Mouse (Mus musculus): ENCODE results near the gene S100a5. TPM values are rescaled to one million over a fixed set of nuclear protein-coding genes. Genes with fewer than 3 reads are reported as not detected.
A peak's percentile ranks its signal among the peaks of the same experiment; 100 is the strongest.

S100a5 gene
- polyA plus RNA-seq, 1 experiment = not detected

GRCm38 (mm10) chr3:90581141-90581540 is 27.2 kb upstream of the S100a5 start:
- Histone ChIP-seq H3K4me3 (ENCODE audit: low read depth, low read length) (no peak overlapping the region), H3K36me3 (ENCODE audit: control insufficient read depth, insufficient read depth, low read length, poor library complexity, severe bottlenecking) (no peaks in the 10 kb centered on the region), H3K9me3 (replicated peaks; ENCODE audit: control insufficient read depth, insufficient read depth, low read length, poor library complexity, severe bottlenecking) (no peaks in the 10 kb centered on the region), H3K9ac (ENCODE audit: low read depth, poor library complexity, severe bottlenecking) (no peak overlapping the region), H3K4me1 (ENCODE audit: control insufficient read depth, insufficient read depth, low read length) (no peaks in the 10 kb centered on the region), H3K27me3 (ENCODE audit: control insufficient read depth, insufficient read depth, low read length, poor library complexity, severe bottlenecking) (no peaks in the 10 kb centered on the region), H3K27ac (ENCODE audit: insufficient read depth, low read length) (no peak overlapping the region)
- TF ChIP-seq CTCF (IDR thresholded peaks at IDR 0.05; ENCODE audit: low read depth, low read length) = no peak
- TF ChIP-seq POLR2A (IDR thresholded peaks at IDR 0.05; ENCODE audit: insufficient read depth, low read length) = no peak
- TF ChIP-seq EP300 (IDR thresholded peaks at IDR 0.05; ENCODE audit: insufficient read depth, low read depth, low read length) = no peak

GRCm38 (mm10) chr3:90582156-90582555 is 26.2 kb upstream of the S100a5 start:
- H3K4me3 ChIP-seq (ENCODE audit: low read depth, low read length) = no peak overlapping the region
- no peak overlapping the region for H3K27ac ChIP-seq (ENCODE audit: insufficient read depth, low read length)
- H3K4me1 ChIP-seq (ENCODE audit: control insufficient read depth, insufficient read depth, low read length) = peaks cover 2% of the 10 kb centered on the region
- H3K27me3 ChIP-seq (ENCODE audit: control insufficient read depth, insufficient read depth, low read length, poor library complexity, severe bottlenecking) = no peaks in the 10 kb centered on the region
- H3K9me3 ChIP-seq (replicated peaks; ENCODE audit: control insufficient read depth, insufficient read depth, low read length, poor library complexity, severe bottlenecking) = no peaks in the 10 kb centered on the region
- no peaks in the 10 kb centered on the region for H3K36me3 ChIP-seq (ENCODE audit: control insufficient read depth, insufficient read depth, low read length, poor library complexity, severe bottlenecking)
- TF ChIP-seq EP300 (IDR thresholded peaks at IDR 0.05; ENCODE audit: insufficient read depth, low read depth, low read length) = no peak
- no peak for TF ChIP-seq POLR2A (IDR thresholded peaks at IDR 0.05; ENCODE audit: insufficient read depth, low read length)
- TF ChIP-seq CTCF (IDR thresholded peaks at IDR 0.05; ENCODE audit: low read depth, low read length) = peak; percentile 52
- no peak overlapping the region for H3K9ac ChIP-seq (ENCODE audit: low read depth, poor library complexity, severe bottlenecking)

- Histone ChIP-seq H3K9me3 (replicated peaks; ENCODE audit: control insufficient read depth, insufficient read depth, low read length, poor library complexity, severe bottlenecking) (no peaks in the 10 kb centered on the region), H3K9ac (ENCODE audit: low read depth, poor library complexity, severe bottlenecking) (no peak overlapping the region), H3K36me3 (ENCODE audit: control insufficient read depth, insufficient read depth, low read length, poor library complexity, severe bottlenecking) (no peaks in the 10 kb centered on the region), H3K4me1 (ENCODE audit: control insufficient read depth, insufficient read depth, low read length) (peaks cover 2% of the 10 kb centered on the region), H3K27ac (ENCODE audit: insufficient read depth, low read length) (no peak overlapping the region), H3K27me3 (ENCODE audit: control insufficient read depth, insufficient read depth, low read length, poor library complexity, severe bottlenecking) (no peaks in the 10 kb centered on the region), H3K4me3 (ENCODE audit: low read depth, low read length) (no peak overlapping the region)
- TF ChIP-seq POLR2A (IDR thresholded peaks at IDR 0.05; ENCODE audit: insufficient read depth, low read length) (no peak), EP300 (IDR thresholded peaks at IDR 0.05; ENCODE audit: insufficient read depth, low read depth, low read length) (no peak), CTCF (IDR thresholded peaks at IDR 0.05; ENCODE audit: low read depth, low read length) (no peak)
Measured at GRCm38 (mm10) chr3:90582556-90582955, 25.8 kb upstream of the S100a5 start.

- H3K27ac ChIP-seq (ENCODE audit: insufficient read depth, low read length) = no peak overlapping the region
- TF ChIP-seq CTCF (IDR thresholded peaks at IDR 0.05; ENCODE audit: low read depth, low read length) (no peak), POLR2A (IDR thresholded peaks at IDR 0.05; ENCODE audit: insufficient read depth, low read length) (no peak), EP300 (IDR thresholded peaks at IDR 0.05; ENCODE audit: insufficient read depth, low read depth, low read length) (no peak)
- no peaks in the 10 kb centered on the region for H3K9me3 ChIP-seq (replicated peaks; ENCODE audit: control insufficient read depth, insufficient read depth, low read length, poor library complexity, severe bottlenecking)
- no peak overlapping the region for H3K9ac ChIP-seq (ENCODE audit: low read depth, poor library complexity, severe bottlenecking)
- no peaks in the 10 kb centered on the region for H3K36me3 ChIP-seq (ENCODE audit: control insufficient read depth, insufficient read depth, low read length, poor library complexity, severe bottlenecking)
- H3K4me3 ChIP-seq (ENCODE audit: low read depth, low read length) = no peak overlapping the region
- H3K27me3 ChIP-seq (ENCODE audit: control insufficient read depth, insufficient read depth, low read length, poor library complexity, severe bottlenecking) = no peaks in the 10 kb centered on the region
- H3K4me1 ChIP-seq (ENCODE audit: control insufficient read depth, insufficient read depth, low read length) = peaks cover 2% of the 10 kb centered on the region
Measured at GRCm38 (mm10) chr3:90583893-90584292, 24.4 kb upstream of the S100a5 start.

- Histone ChIP-seq H3K9me3 (replicated peaks; ENCODE audit: control insufficient read depth, insufficient read depth, low read length, poor library complexity, severe bottlenecking) (no peaks in the 10 kb centered on the region), H3K36me3 (ENCODE audit: control insufficient read depth, insufficient read depth, low read length, poor library complexity, severe bottlenecking) (no peaks in the 10 kb centered on the region), H3K27ac (ENCODE audit: insufficient read depth, low read length) (no peak overlapping the region), H3K27me3 (ENCODE audit: control insufficient read depth, insufficient read depth, low read length, poor library complexity, severe bottlenecking) (no peaks in the 10 kb centered on the region), H3K4me1 (ENCODE audit: control insufficient read depth, insufficient read depth, low read length) (peaks cover 2% of the 10 kb centered on the region), H3K9ac (ENCODE audit: low read depth, poor library complexity, severe bottlenecking) (no peak overlapping the region), H3K4me3 (ENCODE audit: low read depth, low read length) (no peak overlapping the region)
- TF ChIP-seq POLR2A (IDR thresholded peaks at IDR 0.05; ENCODE audit: insufficient read depth, low read length) (no peak), EP300 (IDR thresholded peaks at IDR 0.05; ENCODE audit: insufficient read depth, low read depth, low read length) (0 out of 2 replicates have a peak, but pooled peaks have one; percentile 38), CTCF (IDR thresholded peaks at IDR 0.05; ENCODE audit: low read depth, low read length) (peak; percentile 85)
Measured at GRCm38 (mm10) chr3:90585595-90585994, 22.7 kb upstream of the S100a5 start.

- no peak overlapping the region for H3K9ac ChIP-seq (ENCODE audit: low read depth, poor library complexity, severe bottlenecking)
- peaks cover 2% of the 10 kb centered on the region for H3K4me1 ChIP-seq (ENCODE audit: control insufficient read depth, insufficient read depth, low read length)
- no peak for TF ChIP-seq CTCF (IDR thresholded peaks at IDR 0.05; ENCODE audit: low read depth, low read length)
- TF ChIP-seq POLR2A (IDR thresholded peaks at IDR 0.05; ENCODE audit: insufficient read depth, low read length) = no peak
- no peak for TF ChIP-seq EP300 (IDR thresholded peaks at IDR 0.05; ENCODE audit: insufficient read depth, low read depth, low read length)
- H3K4me3 ChIP-seq (ENCODE audit: low read depth, low read length) = no peak overlapping the region
- peak overlapping the region; percentile 27 for H3K27ac ChIP-seq (ENCODE audit: insufficient read depth, low read length)
- no peaks in the 10 kb centered on the region for H3K9me3 ChIP-seq (replicated peaks; ENCODE audit: control insufficient read depth, insufficient read depth, low read length, poor library complexity, severe bottlenecking)
- no peaks in the 10 kb centered on the region for H3K27me3 ChIP-seq (ENCODE audit: control insufficient read depth, insufficient read depth, low read length, poor library complexity, severe bottlenecking)
- H3K36me3 ChIP-seq (ENCODE audit: control insufficient read depth, insufficient read depth, low read length, poor library complexity, severe bottlenecking) = no peaks in the 10 kb centered on the region
Measured at GRCm38 (mm10) chr3:90586016-90586643, 22.2 kb upstream of the S100a5 start.

Measured in ES-Bruce4 (cell line).